16 mouse cellular contexts compared by ENCODE assay signal in genomic region chr2:118118045-118118444, GRCm38 (mm10).
"Had no signal": no experiment of that assay in that cellular context is flagged by ENCODE, and none has a peak within 500 bp of the region (broad histone marks: within the 10 kb centered on the region; RNA-seq: fewer than 3 reads in every experiment).

No protein-coding gene starts in this region.

- DNase-seq: liver, embryonic 13.5 days; liver, postnatal 0 days; lung, postnatal 14 days; right cerebral cortex, adult 18-20 months; right cerebral cortex, postnatal 25 days; thymus, adult 18-20 months; thymus, postnatal 14 days had no signal

- ATAC-seq: hindbrain, embryonic 16.5 days; inflammation-experienced regulatory T-cells, adult 6 months; intestine, postnatal 0 days; liver, postnatal 0 days; midbrain, embryonic 13.5 days had no signal

- H3K4me1 ChIP-seq: liver, embryonic 13.5 days had no signal

- H3K9me3 ChIP-seq: limb, embryonic 10.5 days; liver, embryonic 13.5 days; midbrain, embryonic 13.5 days; neural tube, embryonic 15.5 days had no signal

- H3K4me2 ChIP-seq: liver, embryonic 13.5 days; midbrain, embryonic 13.5 days; neural tube, embryonic 15.5 days had no signal

- H3K9ac ChIP-seq: liver, embryonic 13.5 days; liver, postnatal 0 days; midbrain, embryonic 13.5 days; neural tube, embryonic 15.5 days had no signal

- H3K4me3 ChIP-seq: left cerebral cortex, adult 2 months; limb, embryonic 10.5 days; liver, embryonic 13.5 days; midbrain, embryonic 13.5 days; myocyte; neural tube, embryonic 15.5 days had no signal

- H3K27ac ChIP-seq: left cerebral cortex, adult 2 months; limb, embryonic 10.5 days; liver, embryonic 13.5 days; macrophage; midbrain, embryonic 13.5 days; neural tube, embryonic 15.5 days had no signal
